Mouse (Mus musculus): ENCODE measurements around the gene Btbd9. TPM values are rescaled to one million over a fixed set of nuclear protein-coding genes. Genes with fewer than 3 reads are reported as not detected.

Btbd9 gene
- polyA plus RNA-seq, 1 experiment from 2014 or later: 98.0 TPM

DNA sequence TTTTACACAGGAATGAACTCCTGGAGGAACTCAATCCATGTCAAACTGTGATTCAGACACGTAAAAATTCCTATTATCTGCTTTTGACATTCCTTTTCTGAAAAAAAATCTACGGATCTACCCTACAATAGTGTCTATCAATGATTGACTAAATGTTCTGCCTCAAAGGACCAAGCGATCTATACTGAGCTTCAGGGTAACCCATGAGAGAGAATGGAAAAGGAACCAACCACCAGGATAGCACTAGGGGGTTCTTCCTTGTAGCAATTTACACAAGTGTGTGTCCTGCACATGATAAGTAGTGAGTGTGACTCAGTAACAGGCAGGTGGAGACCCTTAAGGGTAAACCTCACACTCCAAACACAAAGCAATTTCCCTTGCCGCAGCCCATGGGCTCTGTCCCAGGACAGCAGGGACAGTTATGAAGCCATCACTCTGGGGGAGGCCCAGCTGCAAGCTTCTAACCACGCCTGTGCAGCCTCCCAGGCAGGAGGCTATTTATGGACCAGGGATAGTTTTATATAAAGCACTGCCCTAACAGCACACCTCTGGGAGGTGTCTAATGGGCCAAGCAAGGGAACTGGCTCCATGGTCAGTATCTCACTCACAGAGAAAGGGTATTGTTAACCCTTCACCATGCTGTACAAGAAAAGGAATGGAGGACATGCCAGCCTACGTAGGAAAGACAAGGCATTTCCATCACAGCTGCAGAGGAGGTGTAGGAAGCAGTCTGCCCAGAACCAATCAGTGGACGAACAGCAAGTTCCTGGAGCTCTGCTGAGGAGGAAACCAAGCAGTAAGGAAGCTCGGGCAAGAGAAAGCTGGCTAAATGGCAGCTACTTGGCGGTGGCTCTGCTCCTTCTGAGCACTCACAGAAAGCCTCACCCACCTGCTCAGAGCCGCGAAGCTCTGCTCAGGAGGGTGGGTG lies 306.9 kb downstream of the Btbd9 start:
- ATAC-seq (ENCODE audit: low FRiP score, low read depth): no peak
- Histone ChIP-seq H3K4me3 (no peak overlapping the region), H3K9me3 (no peaks in the 10 kb centered on the region), H3K4me1 (peaks cover 8% of the 10 kb centered on the region; the same call in 1 of the 2 replicates), H3K36me3 (0 out of 2 replicates have a peak, but pooled peaks cover 6% of the 10 kb centered on the region), H3K27me3 (no peaks in the 10 kb centered on the region), H3K4me2 (replicated peaks) (no peak overlapping the region), H3K9ac (replicated peaks) (no peak overlapping the region), H3K27ac (replicated peaks) (no peak overlapping the region)
- WGBS: 85% methylated on average over 11 of the region's 11 CpGs

DNA sequence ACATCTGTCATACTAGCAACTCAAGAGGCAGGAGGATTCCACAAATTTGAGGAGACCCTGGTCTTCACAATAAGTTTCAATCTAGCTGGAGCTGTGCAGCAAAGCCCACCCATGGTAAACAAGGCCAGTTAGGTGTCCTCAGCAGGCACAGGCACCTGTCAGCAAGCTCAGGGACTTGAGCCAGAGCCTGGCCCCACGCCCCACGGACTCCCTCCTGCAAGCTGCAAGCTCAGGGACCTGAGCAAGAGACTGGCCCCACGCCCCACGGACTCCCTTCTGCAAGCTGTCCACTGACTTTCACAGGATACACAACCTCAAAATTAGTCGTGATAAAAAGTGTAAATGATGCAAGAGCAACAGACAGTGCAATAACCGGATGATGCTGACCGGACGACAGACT lies 307.8 kb downstream of the Btbd9 start:
- 90% methylated on average over 8 of the region's 8 CpGs for WGBS
- 0 out of 2 replicates have a peak, but pooled peaks cover 3% of the 10 kb centered on the region for H3K36me3 ChIP-seq
- no peak overlapping the region for H3K9ac ChIP-seq (replicated peaks)
- H3K4me3 ChIP-seq: no peak overlapping the region
- no peak overlapping the region for H3K4me2 ChIP-seq (replicated peaks)
- H3K27me3 ChIP-seq: no peaks in the 10 kb centered on the region
- no peak for ATAC-seq (ENCODE audit: low FRiP score, low read depth)
- H3K27ac ChIP-seq (replicated peaks): no peak overlapping the region
- peaks cover 9% of the 10 kb centered on the region; the same call in 1 of the 2 replicates for H3K4me1 ChIP-seq
- no peaks in the 10 kb centered on the region for H3K9me3 ChIP-seq

DNA sequence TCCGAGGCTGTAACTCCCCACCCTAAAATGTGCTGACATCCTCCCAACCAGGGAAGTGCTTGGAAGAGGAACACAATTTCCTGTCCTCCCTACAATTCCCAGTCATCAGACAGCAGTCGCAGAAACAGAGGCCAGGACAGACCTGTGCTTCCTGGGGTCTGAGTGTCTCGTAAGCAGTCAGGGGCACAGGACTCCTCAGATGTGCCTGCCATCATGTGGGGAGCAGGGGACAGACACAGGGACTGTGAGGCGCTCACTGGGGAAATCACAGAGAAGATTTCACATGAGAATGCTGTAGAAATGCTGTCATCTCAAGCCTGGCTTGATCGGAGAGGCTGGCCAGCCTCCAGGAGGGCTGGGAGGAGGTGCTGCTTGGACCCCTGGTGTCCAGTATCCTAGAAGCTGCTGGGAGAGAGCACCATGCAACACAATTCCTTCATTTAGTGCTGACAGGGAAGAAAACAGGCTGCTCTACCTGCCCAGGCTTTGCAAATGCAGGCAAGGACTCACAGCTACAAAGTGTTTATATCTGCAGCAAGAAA lies 308.8 kb downstream of the Btbd9 start:
- 78% methylated on average over 5 of the region's 5 CpGs for WGBS
- Histone ChIP-seq H3K36me3 (0 out of 2 replicates have a peak, but pooled peaks cover 3% of the 10 kb centered on the region), H3K27ac (replicated peaks) (no peak overlapping the region), H3K4me3 (no peak overlapping the region), H3K4me1 (peaks cover 18% of the 10 kb centered on the region), H3K9me3 (no peaks in the 10 kb centered on the region), H3K4me2 (replicated peaks) (no peak overlapping the region), H3K9ac (replicated peaks) (no peak overlapping the region), H3K27me3 (no peaks in the 10 kb centered on the region)
- ATAC-seq (ENCODE audit: low FRiP score, low read depth): no peak

DNA sequence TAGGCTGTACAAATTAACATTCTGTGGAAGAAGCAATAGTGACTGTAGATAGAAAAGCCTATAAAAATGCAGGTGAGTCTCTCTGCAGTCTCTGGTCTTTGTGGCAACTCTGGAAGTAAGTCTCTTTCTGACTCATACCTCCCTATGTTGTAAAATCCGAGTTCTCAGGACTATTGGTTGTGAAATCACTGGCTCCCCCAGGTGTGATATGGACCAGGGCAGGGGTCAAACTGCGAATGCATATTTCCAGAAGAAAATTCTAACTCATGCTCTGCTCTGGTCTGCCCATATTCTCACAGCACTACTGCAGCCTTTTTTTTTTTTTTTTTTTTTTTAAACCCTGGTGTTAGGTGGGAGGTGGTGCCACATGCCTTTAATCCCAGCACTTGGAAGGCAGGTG lies 312.8 kb downstream of the Btbd9 start:
- H3K4me2 ChIP-seq (replicated peaks): no peak overlapping the region
- no peaks in the 10 kb centered on the region for H3K9me3 ChIP-seq
- 0 out of 2 replicates have a peak, but pooled peaks cover 3% of the 10 kb centered on the region for H3K36me3 ChIP-seq
- WGBS: 80% methylated on average over 2 of the region's 2 CpGs
- no peak overlapping the region for H3K27ac ChIP-seq (replicated peaks)
- peaks cover 47% of the 10 kb centered on the region for H3K4me1 ChIP-seq
- H3K9ac ChIP-seq (replicated peaks): no peak overlapping the region
- H3K4me3 ChIP-seq: no peak overlapping the region
- no peak for ATAC-seq (ENCODE audit: low FRiP score, low read depth)
- no peaks in the 10 kb centered on the region for H3K27me3 ChIP-seq

DNA sequence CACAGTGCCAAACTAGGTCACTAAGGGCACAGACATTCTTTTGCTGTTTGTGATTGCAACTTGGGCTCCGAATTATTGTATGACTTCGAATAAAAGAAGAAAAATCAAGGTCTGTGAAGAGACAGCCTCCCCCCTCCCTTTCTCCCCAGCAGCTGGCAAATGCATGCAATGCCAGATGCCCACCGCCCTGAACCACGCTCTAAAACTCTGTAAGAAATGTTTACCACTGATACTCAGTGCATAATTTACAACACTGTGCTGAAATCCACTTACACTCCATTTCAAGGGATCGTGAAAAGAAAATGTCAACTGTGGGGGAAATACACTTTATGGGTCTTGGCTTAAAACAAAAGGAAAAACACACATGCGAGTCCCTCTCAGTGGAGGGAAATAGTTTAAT lies 313.3 kb downstream of the Btbd9 start:
- ATAC-seq (ENCODE audit: low FRiP score, low read depth): no peak
- 86% methylated on average over 6 of the region's 6 CpGs for WGBS
- H3K4me1 ChIP-seq: peaks cover 49% of the 10 kb centered on the region
- H3K4me3 ChIP-seq: no peak overlapping the region
- H3K4me2 ChIP-seq (replicated peaks): no peak overlapping the region
- H3K27ac ChIP-seq (replicated peaks): peak overlapping the region; percentile 60; the same call in 1 of the 2 replicates
- no peak overlapping the region; the same call in 1 of the 2 replicates for H3K9ac ChIP-seq (replicated peaks)
- H3K36me3 ChIP-seq: 0 out of 2 replicates have a peak, but pooled peaks cover 3% of the 10 kb centered on the region
- H3K9me3 ChIP-seq: no peaks in the 10 kb centered on the region
- no peaks in the 10 kb centered on the region for H3K27me3 ChIP-seq

DNA sequence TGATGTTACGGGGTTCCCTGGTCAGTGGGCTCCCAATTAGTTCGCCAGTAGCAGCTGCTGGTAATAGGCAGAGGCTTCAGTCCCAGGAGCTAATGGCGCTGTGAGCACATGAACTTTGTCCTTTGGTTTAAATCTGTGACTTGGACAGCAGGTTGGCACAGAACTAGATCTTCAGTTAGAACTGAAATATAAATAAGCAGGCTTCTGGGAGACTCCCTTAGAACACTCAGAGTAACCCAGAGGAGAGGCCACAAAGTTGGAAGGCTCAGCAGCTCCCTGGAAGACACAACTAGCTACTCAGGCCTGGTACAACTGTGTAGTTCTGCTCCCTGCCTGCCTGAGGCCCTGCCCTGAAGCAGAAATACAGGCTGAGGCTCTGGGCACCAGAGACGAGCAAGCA lies 313.8 kb downstream of the Btbd9 start:
- 0 out of 2 replicates have a peak, but pooled peaks cover 2% of the 10 kb centered on the region for H3K36me3 ChIP-seq
- ATAC-seq (ENCODE audit: low FRiP score, low read depth): no peak
- no peak overlapping the region for H3K4me2 ChIP-seq (replicated peaks)
- peaks cover 54% of the 10 kb centered on the region for H3K4me1 ChIP-seq
- peak overlapping the region; percentile 60 for H3K27ac ChIP-seq (replicated peaks)
- H3K9ac ChIP-seq (replicated peaks): no peak overlapping the region; the same call in 1 of the 2 replicates
- no peaks in the 10 kb centered on the region for H3K27me3 ChIP-seq
- no peak overlapping the region for H3K4me3 ChIP-seq
- 77% methylated on average over 4 of the region's 4 CpGs for WGBS
- H3K9me3 ChIP-seq: no peaks in the 10 kb centered on the region

DNA sequence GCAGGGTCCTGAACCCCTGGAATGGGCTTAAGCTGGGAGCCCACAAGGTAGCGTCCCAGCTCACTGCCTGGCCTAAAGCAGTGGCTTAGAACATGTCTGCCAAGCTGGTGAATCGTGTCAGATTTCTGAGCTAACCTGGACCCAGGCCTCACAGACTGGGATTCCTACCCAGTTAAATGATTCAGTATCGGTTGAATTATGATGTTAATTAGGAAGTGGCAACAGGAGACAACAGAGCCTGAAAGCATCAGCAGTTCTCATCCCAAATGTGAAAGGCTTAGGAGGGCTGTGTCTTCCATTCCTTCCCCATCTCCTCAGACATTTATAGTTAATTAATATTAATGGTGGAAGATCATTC lies 314.3 kb downstream of the Btbd9 start:
- H3K27me3 ChIP-seq: no peaks in the 10 kb centered on the region
- ATAC-seq (ENCODE audit: low FRiP score, low read depth): no peak
- H3K4me1 ChIP-seq: peaks cover 54% of the 10 kb centered on the region
- 63% methylated on average over 3 of the region's 3 CpGs for WGBS
- H3K4me2 ChIP-seq (replicated peaks): no peak overlapping the region
- no peak overlapping the region for H3K4me3 ChIP-seq
- no peak overlapping the region for H3K9ac ChIP-seq (replicated peaks)
- H3K9me3 ChIP-seq: no peaks in the 10 kb centered on the region
- H3K27ac ChIP-seq (replicated peaks): 0 out of 2 replicates have a peak overlapping the region, but pooled peaks have one; percentile 11
- no peaks in the 10 kb centered on the region for H3K36me3 ChIP-seq

DNA sequence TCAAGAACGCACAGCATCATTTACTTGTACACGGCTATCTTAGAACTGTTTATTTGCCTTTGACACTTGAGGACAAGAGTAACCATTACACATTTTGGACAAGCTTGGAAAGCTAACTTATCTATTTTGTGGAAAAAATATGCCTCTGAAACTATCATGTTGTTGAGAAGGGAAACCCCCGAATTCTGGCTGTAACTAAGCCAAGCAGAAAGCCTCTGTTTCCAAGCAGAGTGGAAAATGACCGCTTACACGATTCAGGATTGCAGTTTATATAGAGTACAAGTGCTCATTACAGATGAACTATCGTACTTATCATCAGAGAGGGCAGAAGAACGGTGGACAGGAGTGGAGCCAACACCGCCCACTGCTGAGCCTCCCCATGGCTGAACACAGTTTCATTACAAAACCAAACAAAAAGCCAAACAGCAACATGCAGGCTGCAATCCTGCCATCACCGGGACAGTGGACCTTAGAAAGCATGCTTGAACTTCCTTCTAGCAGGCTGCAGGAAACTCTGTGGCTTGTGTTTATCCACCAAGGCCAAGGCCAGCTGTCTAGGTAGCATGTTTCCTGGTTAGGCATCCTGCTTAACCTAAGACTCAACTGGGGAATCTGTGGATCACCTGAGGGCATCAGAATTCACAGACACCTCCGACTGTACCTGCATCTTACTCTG lies 314.8 kb downstream of the Btbd9 start:
- ATAC-seq (ENCODE audit: low FRiP score, low read depth): no peak
- 0 out of 2 replicates have a peak overlapping the region, but pooled peaks have one; percentile 11 for H3K27ac ChIP-seq (replicated peaks)
- H3K4me1 ChIP-seq: peaks cover 59% of the 10 kb centered on the region
- 70% methylated on average over 10 of the region's 10 CpGs for WGBS
- H3K27me3 ChIP-seq: no peaks in the 10 kb centered on the region
- H3K36me3 ChIP-seq: no peaks in the 10 kb centered on the region
- no peak overlapping the region for H3K4me3 ChIP-seq
- H3K4me2 ChIP-seq (replicated peaks): no peak overlapping the region
- H3K9me3 ChIP-seq: no peaks in the 10 kb centered on the region
- H3K9ac ChIP-seq (replicated peaks): no peak overlapping the region

DNA sequence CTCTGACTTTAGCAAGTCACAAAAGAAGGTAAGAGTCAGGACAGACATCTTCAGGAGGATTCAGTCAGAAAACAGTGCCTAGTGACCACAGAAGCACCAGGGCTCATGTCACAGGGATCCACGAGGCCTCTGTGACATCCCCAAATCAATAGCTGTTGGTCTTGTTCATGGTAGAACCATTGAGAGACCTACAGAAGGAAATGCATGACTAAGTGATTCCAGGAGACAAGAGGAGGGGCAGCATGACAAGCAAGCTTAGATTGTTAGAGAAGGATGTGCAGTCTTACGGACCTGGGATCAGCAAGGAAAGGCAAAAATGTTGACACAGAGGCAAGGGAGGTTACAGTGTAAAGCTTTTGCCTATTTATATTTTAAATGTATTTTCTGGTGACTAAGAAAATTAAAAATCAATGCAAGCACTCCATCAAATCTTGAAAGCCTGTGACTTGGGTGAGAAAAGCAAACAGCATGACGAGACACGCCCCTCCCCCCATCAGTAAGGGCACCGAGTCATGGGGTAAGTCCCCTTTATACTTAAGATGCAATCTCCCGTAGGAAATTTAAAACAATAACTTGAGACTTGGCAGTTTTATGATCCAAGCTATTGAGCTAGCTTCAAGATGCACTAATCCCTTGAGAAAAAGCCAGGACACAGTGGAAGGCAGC lies 315.5 kb downstream of the Btbd9 start:
- H3K27ac ChIP-seq (replicated peaks): no peak overlapping the region
- WGBS: 48% methylated on average over 6 of the region's 6 CpGs
- no peaks in the 10 kb centered on the region for H3K36me3 ChIP-seq
- no peak overlapping the region for H3K4me3 ChIP-seq
- H3K9me3 ChIP-seq: no peaks in the 10 kb centered on the region
- H3K27me3 ChIP-seq: no peaks in the 10 kb centered on the region
- H3K4me2 ChIP-seq (replicated peaks): no peak overlapping the region
- peaks cover 65% of the 10 kb centered on the region for H3K4me1 ChIP-seq
- ATAC-seq (ENCODE audit: low FRiP score, low read depth): no peak
- H3K9ac ChIP-seq (replicated peaks): no peak overlapping the region

DNA sequence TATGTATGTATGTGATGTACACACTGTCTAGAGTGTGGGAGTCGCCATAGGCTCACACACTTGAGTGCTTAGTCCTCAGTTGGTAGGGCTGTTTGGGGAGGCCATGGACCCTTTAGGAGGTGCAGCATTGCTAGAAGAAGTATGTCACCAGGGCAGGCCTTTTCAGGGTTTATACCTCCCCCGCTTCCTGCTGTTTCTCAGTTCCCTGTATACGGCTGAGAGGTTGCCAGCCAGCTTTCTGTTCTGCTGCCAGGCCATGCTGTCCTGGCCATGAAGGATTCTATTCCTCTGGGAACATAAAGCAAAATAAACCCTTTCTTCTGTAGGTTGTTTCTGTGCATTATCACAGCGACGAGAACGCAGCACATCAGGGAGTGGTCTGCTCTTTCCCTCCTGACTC lies 316.4 kb downstream of the Btbd9 start:
- no peak for ATAC-seq (ENCODE audit: low FRiP score, low read depth)
- Histone ChIP-seq H3K27ac (replicated peaks) (no peak overlapping the region), H3K4me1 (peaks cover 70% of the 10 kb centered on the region), H3K27me3 (no peaks in the 10 kb centered on the region), H3K4me3 (no peak overlapping the region), H3K4me2 (replicated peaks) (no peak overlapping the region), H3K9me3 (no peaks in the 10 kb centered on the region), H3K36me3 (no peaks in the 10 kb centered on the region), H3K9ac (replicated peaks) (no peak overlapping the region)
- WGBS: 74% methylated on average over 6 of the region's 6 CpGs

DNA sequence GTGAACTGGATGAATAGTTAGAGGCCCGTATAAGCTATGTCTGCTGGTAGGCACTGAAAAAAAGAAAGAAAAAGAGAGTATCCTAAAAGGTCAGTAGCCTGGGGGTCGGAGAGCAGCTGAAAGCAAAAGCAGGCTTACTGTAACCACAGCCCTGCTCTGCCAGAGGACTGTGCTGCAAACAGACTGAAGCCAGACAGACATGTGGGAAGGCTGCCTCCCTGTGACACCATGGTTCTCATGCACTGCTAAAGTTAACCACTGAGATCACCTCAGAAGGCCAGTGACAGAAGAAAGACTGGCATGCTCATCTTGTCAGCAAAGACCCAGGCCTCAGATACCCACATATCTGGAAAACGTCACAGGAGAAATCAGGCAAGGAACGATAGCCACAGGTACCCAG lies 317.8 kb downstream of the Btbd9 start:
- Histone ChIP-seq H3K4me3 (no peak overlapping the region), H3K4me1 (peaks cover 74% of the 10 kb centered on the region), H3K27ac (replicated peaks) (no peak overlapping the region), H3K27me3 (no peaks in the 10 kb centered on the region), H3K9ac (replicated peaks) (no peak overlapping the region), H3K9me3 (no peaks in the 10 kb centered on the region), H3K4me2 (replicated peaks) (no peak overlapping the region), H3K36me3 (no peaks in the 10 kb centered on the region)
- ATAC-seq (ENCODE audit: low FRiP score, low read depth): no peak
- WGBS: 77% methylated on average over 4 of the region's 4 CpGs

All from midbrain, embryonic 12.5 days (tissue).